Mouse (Mus musculus) intestine, embryonic 16.5 days (tissue): ENCODE results near the gene Acot8. TPM values are rescaled to one million over a fixed set of nuclear protein-coding genes. Genes with fewer than 3 reads are reported as not detected.

Experiments
- ATAC-seq: fragments of 200-750 bp; cut with Nextera tagmentation; 2 replicates; pipeline ENCODE4 v1.8.0; 2017; ENCODE audit warnings: moderate TSS enrichment, moderate library complexity
- H3K27ac ChIP-seq: fragments of 300-500 bp; sonication (generic); 2 replicates; pipeline ENCODE4 v1.5.1; 2014; ENCODE audit warnings: mild to moderate bottlenecking, low read length
- H3K27me3 ChIP-seq: fragments of 300-500 bp; sonication (generic); replicated peaks from 2 replicates; pipeline ENCODE4 v1.6.1; 2014; ENCODE audit warnings: low read length, control low read depth, mixed read lengths; ENCODE audit not compliant: control insufficient read depth, insufficient read depth
- H3K36me3 ChIP-seq: fragments of 300-500 bp; sonication (generic); 2 replicates; pipeline ENCODE4 v1.6.1; 2014; ENCODE audit warnings: low read length, control low read depth; ENCODE audit not compliant: control insufficient read depth, insufficient read depth
- H3K4me1 ChIP-seq: fragments of 300-500 bp; sonication (generic); 2 replicates; pipeline ENCODE4 v1.6.1; 2014; ENCODE audit warnings: low read length, control low read depth, mixed read lengths; ENCODE audit not compliant: control insufficient read depth, insufficient read depth
- H3K4me2 ChIP-seq: fragments of 300-500 bp; sonication (generic); 2 replicates; pipeline ENCODE4 v1.6.1; 2014; ENCODE audit warnings: low read depth, low read length, control low read depth
- H3K4me3 ChIP-seq: fragments of 300-500 bp; sonication (generic); 2 replicates; pipeline ENCODE4 v1.5.1; 2014; ENCODE audit warnings: mild to moderate bottlenecking, low read length
- H3K9ac ChIP-seq: fragments of 300-500 bp; sonication (generic); 2 replicates; pipeline ENCODE4 v1.6.1; 2014; ENCODE audit warnings: low read depth, low read length
- H3K9me3 ChIP-seq: fragments of 300-500 bp; sonication (generic); 2 replicates; pipeline ENCODE4 v1.6.1; 2016; ENCODE audit warnings: low read length, control low read depth; ENCODE audit not compliant: control insufficient read depth
- WGBS: fragments of 180-500 bp; shearing (Covaris S2); extraction: QIAGEN DNeasy Blood & Tissue Kit; methylation state at CpG from one replicate; pipeline ENCODE4 v1.1.7; 2014; 5-methylcytosine and 5-hydroxymethylcytosine counted together
- polyA plus RNA-seq: library from polyadenylated mRNA; unstranded; fragments of >200 nt; fragmentation: Nextera tagmentation; extraction: Ambion mirVana; gene quantifications from 2 replicates; pipeline ENCODE4 v1.2.1, GENCODE M21; 2015

Acot8 gene
- polyA plus RNA-seq, 1 experiment from 2014 or later = 37.5 TPM

DNA sequence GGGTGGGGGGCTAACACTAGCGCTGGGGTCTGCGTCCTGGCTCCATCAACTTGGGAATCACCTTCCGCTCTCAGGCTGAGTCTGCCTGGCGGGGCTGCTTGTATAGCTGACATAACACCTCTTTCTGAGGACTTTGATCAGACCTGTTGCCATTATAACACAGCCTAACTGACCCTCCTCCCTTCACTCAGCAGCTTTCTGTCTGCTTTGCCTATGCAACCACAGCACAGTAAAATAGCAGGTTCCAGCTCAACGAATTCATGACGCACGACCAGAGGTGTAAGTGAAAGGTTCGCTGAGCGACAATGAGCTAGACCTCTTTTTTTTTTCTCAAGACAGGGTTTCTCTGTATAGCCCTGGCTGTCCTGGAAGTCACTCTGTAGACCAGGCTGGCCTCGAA, 26.3 kb upstream of the Acot8 start:
- ATAC-seq = no peak
- Histone ChIP-seq H3K4me3 (no peak overlapping the region), H3K27me3 (no peaks in the 10 kb centered on the region), H3K9ac (no peak overlapping the region), H3K9me3 (no peaks in the 10 kb centered on the region), H3K4me2 (no peak overlapping the region), H3K27ac (no peak overlapping the region), H3K4me1 (peaks cover 15% of the 10 kb centered on the region), H3K36me3 (peaks cover 6% of the 10 kb centered on the region)
- 90% methylated on average over 10 of the region's 10 CpGs for WGBS

DNA sequence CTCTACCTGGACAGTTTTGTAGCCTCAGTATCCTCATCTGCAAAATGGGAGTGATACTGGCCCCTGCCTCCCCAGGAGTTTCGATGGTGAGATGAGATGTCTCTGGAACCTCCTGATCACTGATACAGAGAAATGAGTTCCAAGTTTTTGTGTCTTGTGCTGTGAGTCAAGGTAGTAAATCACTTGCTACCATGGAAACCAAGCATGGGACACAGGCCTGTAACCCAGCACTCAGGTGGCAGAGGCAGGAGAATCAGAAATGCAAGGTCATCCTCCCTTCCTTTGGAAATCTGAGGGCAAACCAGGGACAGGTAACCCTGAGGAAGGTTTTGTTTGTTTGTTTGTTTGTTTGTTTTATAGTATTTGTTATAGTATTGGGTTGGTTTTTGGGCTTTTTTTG, 24.4 kb upstream of the Acot8 start:
- Histone ChIP-seq H3K36me3 (peaks cover 18% of the 10 kb centered on the region), H3K9me3 (no peaks in the 10 kb centered on the region), H3K4me1 (peaks cover 5% of the 10 kb centered on the region), H3K4me2 (no peak overlapping the region), H3K27me3 (no peaks in the 10 kb centered on the region), H3K27ac (no peak overlapping the region), H3K9ac (no peak overlapping the region), H3K4me3 (no peak overlapping the region)
- no peak for ATAC-seq
- WGBS = 87% methylated on average over 1 of the region's 1 CpGs

DNA sequence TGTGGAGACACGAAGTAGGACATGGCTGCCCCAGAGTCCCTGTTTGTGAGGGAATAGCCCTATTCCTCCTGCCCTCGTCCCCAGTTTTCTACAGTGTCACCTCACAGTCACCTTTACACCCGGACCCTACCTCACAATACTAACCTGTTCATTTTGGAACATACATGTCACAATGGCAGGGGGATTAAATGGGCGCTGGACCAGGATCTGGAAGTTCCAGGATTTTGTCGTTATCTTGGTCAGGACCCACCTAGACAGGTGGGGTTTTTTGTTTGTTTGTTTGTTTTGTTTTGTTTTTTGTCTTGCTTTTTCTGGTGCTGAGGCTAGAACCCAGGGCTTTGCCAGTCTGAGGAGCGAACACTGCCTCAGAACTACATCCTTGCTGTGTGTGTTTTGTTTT, 23.8 kb upstream of the Acot8 start, which contains the start of gene Spata25:
TSS of gene Spata25 (minus strand) at position 101 of the 400 bp plus-strand sequence.
- WGBS = 85% methylated on average over 6 of the region's 6 CpGs
- H3K27me3 ChIP-seq = no peaks in the 10 kb centered on the region
- peaks cover 18% of the 10 kb centered on the region for H3K36me3 ChIP-seq
- H3K4me3 ChIP-seq = no peak within 1 kb of the TSS
- H3K27ac ChIP-seq = no peak within 1 kb of the TSS
- H3K4me1 ChIP-seq = peaks cover 9% of the 10 kb centered on the region
- no peak for ATAC-seq
- no peak within 1 kb of the TSS for H3K4me2 ChIP-seq
- H3K9me3 ChIP-seq = no peaks in the 10 kb centered on the region
- H3K9ac ChIP-seq = no peak within 1 kb of the TSS

DNA sequence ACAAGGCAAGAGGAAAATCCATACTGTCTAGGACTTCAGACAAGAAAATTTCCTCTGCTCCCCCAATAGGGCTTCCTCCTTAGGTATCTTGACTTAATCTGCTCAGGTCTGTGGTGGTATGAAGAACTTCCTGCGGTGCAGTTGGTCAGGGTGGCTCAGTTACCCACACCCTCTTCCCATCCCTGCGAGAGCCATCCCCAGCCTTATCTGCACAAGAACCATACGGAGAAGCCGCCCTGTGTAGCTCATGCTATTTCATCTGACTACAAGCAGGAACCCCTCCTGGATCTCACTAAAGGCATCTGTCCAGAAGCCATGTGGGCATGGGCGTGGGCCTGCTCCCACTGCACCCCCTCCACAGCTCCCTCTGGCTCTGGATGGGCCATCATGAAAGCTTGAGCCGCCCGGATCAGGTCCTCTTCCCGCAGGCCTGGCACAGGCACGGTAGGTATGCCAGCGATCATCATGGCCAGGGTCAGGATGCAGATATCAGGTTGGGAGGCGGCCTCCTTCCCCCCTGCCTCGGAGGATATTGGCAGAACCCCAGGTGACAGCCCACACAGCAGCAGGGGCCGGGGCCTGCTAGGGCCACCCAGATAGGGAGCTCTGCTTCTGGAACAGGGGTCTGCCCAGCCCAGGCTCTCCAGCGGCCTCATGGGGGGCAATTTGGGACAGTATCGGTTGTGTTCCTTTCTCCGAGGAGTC, 22.6 kb upstream of the Acot8 start:
- H3K4me3 ChIP-seq = no peak overlapping the region
- H3K27ac ChIP-seq = no peak overlapping the region
- H3K4me2 ChIP-seq = no peak overlapping the region
- 88% methylated on average over 16 of the region's 16 CpGs for WGBS
- H3K36me3 ChIP-seq = peaks cover 18% of the 10 kb centered on the region
- no peaks in the 10 kb centered on the region for H3K9me3 ChIP-seq
- no peak for ATAC-seq
- H3K9ac ChIP-seq = no peak overlapping the region
- no peaks in the 10 kb centered on the region for H3K27me3 ChIP-seq
- peaks cover 6% of the 10 kb centered on the region for H3K4me1 ChIP-seq

DNA sequence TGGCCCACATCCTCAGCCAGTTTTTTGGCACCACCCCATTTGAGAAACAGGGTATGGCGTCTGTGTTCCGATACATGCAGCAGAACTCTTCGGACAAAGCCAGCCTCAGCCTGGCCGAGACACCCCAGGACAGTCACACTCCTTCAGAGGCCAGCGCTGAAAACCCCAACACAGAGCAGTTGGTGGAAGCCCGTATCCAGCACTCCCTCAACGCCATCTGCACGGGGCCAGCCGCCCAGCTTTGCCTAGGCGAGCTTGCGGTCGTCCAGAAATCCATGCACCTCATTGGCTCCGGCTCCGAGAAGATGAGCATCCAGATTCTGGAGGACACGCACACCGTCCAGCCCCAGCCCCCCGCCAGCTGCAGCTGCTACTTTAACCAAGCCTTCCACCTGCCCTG, 20.8 kb upstream of the Acot8 start:
- Histone ChIP-seq H3K9ac (no peak overlapping the region), H3K4me3 (no peak overlapping the region), H3K4me1 (peaks cover 6% of the 10 kb centered on the region), H3K9me3 (no peaks in the 10 kb centered on the region), H3K27ac (no peak overlapping the region), H3K36me3 (peaks cover 21% of the 10 kb centered on the region), H3K4me2 (no peak overlapping the region), H3K27me3 (no peaks in the 10 kb centered on the region)
- WGBS = 95% methylated on average over 17 of the region's 17 CpGs
- ATAC-seq = no peak

DNA sequence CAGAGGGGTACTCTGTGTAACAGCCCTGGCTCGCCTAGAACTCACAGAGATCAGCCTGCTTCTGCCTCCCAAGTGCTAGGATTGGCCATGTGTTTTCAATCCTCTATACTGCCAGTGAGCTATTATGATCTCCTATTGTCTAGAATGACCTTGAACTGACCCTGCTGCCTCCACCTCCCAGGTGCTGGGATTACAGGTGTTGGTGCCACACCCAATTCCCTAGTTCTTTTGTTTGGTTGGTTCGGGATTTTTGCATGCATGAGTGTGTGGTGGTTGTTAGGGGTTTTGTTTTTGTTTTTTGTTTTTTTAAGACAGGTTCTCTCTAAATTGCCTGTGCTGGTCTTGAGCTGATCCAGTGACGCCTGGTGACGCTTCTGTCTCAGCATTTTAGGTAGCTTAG, 19.3 kb upstream of the Acot8 start:
- no peak overlapping the region for H3K27ac ChIP-seq
- 88% methylated on average over 4 of the region's 4 CpGs for WGBS
- peaks cover 6% of the 10 kb centered on the region for H3K4me1 ChIP-seq
- no peaks in the 10 kb centered on the region for H3K9me3 ChIP-seq
- no peak overlapping the region for H3K9ac ChIP-seq
- ATAC-seq = no peak
- H3K4me2 ChIP-seq = no peak overlapping the region
- H3K27me3 ChIP-seq = no peaks in the 10 kb centered on the region
- no peak overlapping the region for H3K4me3 ChIP-seq
- H3K36me3 ChIP-seq = peaks cover 21% of the 10 kb centered on the region

DNA sequence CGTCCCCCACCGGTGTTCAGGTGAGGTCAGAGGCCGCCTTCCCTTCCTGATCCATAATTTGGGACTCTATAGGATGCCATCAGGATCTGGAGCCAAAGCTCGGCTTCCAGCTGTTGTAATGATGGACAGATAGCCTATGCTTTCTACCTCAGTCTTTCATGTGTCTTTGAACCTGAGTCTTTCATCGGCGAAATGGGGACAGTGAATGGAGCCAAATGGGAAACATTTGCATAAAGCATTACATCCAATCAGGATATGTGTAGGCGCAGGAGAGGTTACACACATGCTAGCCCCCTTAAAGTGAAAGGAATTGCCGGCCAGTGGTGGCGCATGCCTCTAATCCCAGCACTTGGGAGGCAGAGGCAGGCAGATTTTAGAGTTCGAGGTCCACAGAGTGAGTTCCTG, 18.5 kb upstream of the Acot8 start:
- Histone ChIP-seq H3K4me1 (peaks cover 6% of the 10 kb centered on the region), H3K9ac (peak overlapping the region; percentile 68), H3K36me3 (peaks cover 21% of the 10 kb centered on the region), H3K9me3 (no peaks in the 10 kb centered on the region), H3K27ac (peak overlapping the region; percentile 64), H3K4me3 (peak overlapping the region; percentile 73), H3K27me3 (no peaks in the 10 kb centered on the region), H3K4me2 (peak overlapping the region; percentile 64)
- peak; percentile 80 for ATAC-seq
- WGBS = under 1% methylated on average over 10 of the region's 10 CpGs

DNA sequence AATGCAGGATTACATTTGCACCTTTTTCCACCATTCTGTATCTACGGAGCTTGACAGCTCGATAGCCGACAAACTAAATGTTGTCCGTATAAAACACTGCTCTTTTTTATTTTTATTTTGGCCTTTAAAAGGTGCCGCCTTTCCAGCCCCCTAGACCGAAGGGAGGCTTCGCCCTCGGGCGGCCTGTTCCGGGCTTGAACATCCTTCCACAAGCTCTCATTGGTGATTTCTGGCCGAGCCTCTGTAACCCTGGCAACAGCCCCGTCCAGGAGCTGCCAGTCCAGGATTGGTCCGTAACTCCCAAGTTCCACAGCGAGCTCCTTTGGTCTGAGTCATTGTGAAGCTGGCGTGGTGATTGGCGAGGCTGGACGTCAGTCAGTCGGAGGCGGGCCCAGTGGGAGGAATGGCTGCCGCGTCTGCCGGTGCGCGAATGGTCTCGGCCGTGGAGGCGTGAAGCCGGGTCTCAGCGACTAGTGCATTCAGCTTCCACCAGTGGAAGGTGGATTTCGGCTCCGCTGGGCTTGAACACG, 18.0 kb upstream of the Acot8 start, which contains the start of gene Zswim1:
TSS of gene Zswim1 (plus strand) at position 51 of the 530 bp plus-strand sequence.
- H3K4me3 ChIP-seq = peak within 1 kb of the TSS; percentile 73
- H3K9me3 ChIP-seq = no peaks in the 10 kb centered on the region
- H3K27ac ChIP-seq = peak within 1 kb of the TSS; percentile 64
- peak within 1 kb of the TSS; percentile 68 for H3K9ac ChIP-seq
- ATAC-seq = peak; percentile 100
- peaks cover 7% of the 10 kb centered on the region for H3K4me1 ChIP-seq
- 1% methylated on average over 32 of the region's 32 CpGs for WGBS
- peaks cover 21% of the 10 kb centered on the region for H3K36me3 ChIP-seq
- no peaks in the 10 kb centered on the region for H3K27me3 ChIP-seq
- peak within 1 kb of the TSS; percentile 64 for H3K4me2 ChIP-seq

DNA sequence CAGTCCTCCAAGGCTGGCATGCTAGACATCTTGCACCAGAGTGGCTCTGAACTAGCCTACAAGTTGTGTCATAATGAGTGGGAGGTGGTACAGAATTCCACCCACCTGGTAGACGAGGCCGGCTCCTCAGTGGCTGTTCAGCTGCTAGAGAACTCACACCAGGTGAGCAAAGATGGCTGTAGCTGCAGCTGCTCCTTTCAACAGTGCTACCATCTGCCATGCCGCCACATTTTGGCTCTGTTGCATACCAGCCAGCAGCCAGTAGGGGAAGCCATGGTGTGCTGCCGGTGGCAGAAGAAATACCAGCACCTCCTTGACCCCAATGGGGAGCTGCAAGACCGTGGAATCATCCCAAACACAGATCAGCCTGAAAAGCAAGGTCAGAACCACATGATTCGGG, 16.4 kb upstream of the Acot8 start:
- Histone ChIP-seq H3K4me3 (no peak overlapping the region), H3K9me3 (no peaks in the 10 kb centered on the region), H3K4me2 (no peak overlapping the region), H3K27ac (no peak overlapping the region), H3K36me3 (peaks cover 15% of the 10 kb centered on the region), H3K27me3 (no peaks in the 10 kb centered on the region), H3K9ac (no peak overlapping the region), H3K4me1 (peaks cover 13% of the 10 kb centered on the region)
- 84% methylated on average over 6 of the region's 6 CpGs for WGBS
- no peak for ATAC-seq
